Mouse (Mus musculus): ENCODE measurements around the gene Map3k20. TPM values are rescaled to one million over a fixed set of nuclear protein-coding genes. Genes with fewer than 3 reads are reported as not detected.

Gene Map3k20
- polyA plus RNA-seq (2012; rRNA removed) = 54.3 and 84.8 TPM in 2 replicates

GRCm38 (mm10) chr2:72285256-72285887 lies at the start of gene Map3k20:
Map3k20 (plus strand) TSS chr2:72285637.
- DNase-seq (ENCODE audit: low spot score) = no peak

GRCm38 (mm10) chr2:72238421-72238820 lies 47.0 kb upstream of the Map3k20 start:
- no peak for DNase-seq (ENCODE audit: low spot score)

- DNase-seq (ENCODE audit: low spot score) = no peak
Measured at GRCm38 (mm10) chr2:72238925-72239324, 46.5 kb upstream of the Map3k20 start.

GRCm38 (mm10) chr2:72239456-72239855 lies 46.0 kb upstream of the Map3k20 start:
- no peak for DNase-seq (ENCODE audit: low spot score)

GRCm38 (mm10) chr2:72239993-72240392 lies 45.4 kb upstream of the Map3k20 start:
- DNase-seq (ENCODE audit: low spot score) = no peak

GRCm38 (mm10) chr2:72240691-72241090 lies 44.7 kb upstream of the Map3k20 start:
- no peak for DNase-seq (ENCODE audit: low spot score)

- no peak for DNase-seq (ENCODE audit: low spot score)
Measured at GRCm38 (mm10) chr2:72241714-72242472, 43.5 kb upstream of the Map3k20 start.

GRCm38 (mm10) chr2:72242910-72243675 lies 42.3 kb upstream of the Map3k20 start:
- DNase-seq (ENCODE audit: low spot score) = no peak

GRCm38 (mm10) chr2:72245631-72246030 lies 39.8 kb upstream of the Map3k20 start:
- DNase-seq (ENCODE audit: low spot score) = no peak

GRCm38 (mm10) chr2:72246376-72246775 lies 39.1 kb upstream of the Map3k20 start:
- DNase-seq (ENCODE audit: low spot score) = no peak

GRCm38 (mm10) chr2:72247819-72248218 lies 37.6 kb upstream of the Map3k20 start:
- no peak for DNase-seq (ENCODE audit: low spot score)

- no peak for DNase-seq (ENCODE audit: low spot score)
Measured at GRCm38 (mm10) chr2:72252510-72253505, 32.6 kb upstream of the Map3k20 start.

- DNase-seq (ENCODE audit: low spot score) = no peak
Measured at GRCm38 (mm10) chr2:72253882-72254281, 31.6 kb upstream of the Map3k20 start.

- no peak for DNase-seq (ENCODE audit: low spot score)
Measured at GRCm38 (mm10) chr2:72254813-72255582, 30.4 kb upstream of the Map3k20 start.

- no peak for DNase-seq (ENCODE audit: low spot score)
Measured at GRCm38 (mm10) chr2:72260704-72261103, 24.7 kb upstream of the Map3k20 start.

- DNase-seq (ENCODE audit: low spot score) = no peak
Measured at GRCm38 (mm10) chr2:72262814-72263480, 22.5 kb upstream of the Map3k20 start.

- DNase-seq (ENCODE audit: low spot score) = no peak
Measured at GRCm38 (mm10) chr2:72267390-72267789, 18.0 kb upstream of the Map3k20 start.

- no peak for DNase-seq (ENCODE audit: low spot score)
Measured at GRCm38 (mm10) chr2:72269651-72270341, 15.6 kb upstream of the Map3k20 start.

GRCm38 (mm10) chr2:72278247-72278873 lies 7.1 kb upstream of the Map3k20 start:
- no peak for DNase-seq (ENCODE audit: low spot score)

Measured in urinary bladder, adult 2 months (tissue).